Mouse (Mus musculus): ENCODE results near the gene Rnf114. TPM values are rescaled to one million over a fixed set of nuclear protein-coding genes. Genes with fewer than 3 reads are reported as not detected.
A peak's percentile ranks its signal among the peaks of the same experiment; 100 is the strongest.

Gene Rnf114
- total RNA-seq, 2 experiments from 2014 or later: 37.5 to 45.6 TPM

- DNase-seq (ENCODE audit: low spot score): peak; percentile 63
Measured at GRCm38 (mm10) chr2:167471585-167471984, 20.9 kb upstream of the Rnf114 start.

- no peak for DNase-seq (ENCODE audit: low spot score)
Measured at GRCm38 (mm10) chr2:167474218-167474617, 18.2 kb upstream of the Rnf114 start.

GRCm38 (mm10) chr2:167475596-167475995, 16.8 kb upstream of the Rnf114 start:
- no peak for DNase-seq (ENCODE audit: low spot score)

GRCm38 (mm10) chr2:167476200-167476688, 16.2 kb upstream of the Rnf114 start:
- DNase-seq (ENCODE audit: low spot score): peak; percentile 50

- no peak for DNase-seq (ENCODE audit: low spot score)
Measured at GRCm38 (mm10) chr2:167476762-167477161, 15.7 kb upstream of the Rnf114 start.

GRCm38 (mm10) chr2:167478128-167478527, 14.3 kb upstream of the Rnf114 start:
- DNase-seq (ENCODE audit: low spot score): no peak

GRCm38 (mm10) chr2:167479501-167479900, 12.9 kb upstream of the Rnf114 start:
- no peak for DNase-seq (ENCODE audit: low spot score)

GRCm38 (mm10) chr2:167482681-167483080, 9.8 kb upstream of the Rnf114 start:
- DNase-seq (ENCODE audit: low spot score): no peak

GRCm38 (mm10) chr2:167483081-167483826, 9.2 kb upstream of the Rnf114 start:
- DNase-seq (ENCODE audit: low spot score): no peak

- no peak for DNase-seq (ENCODE audit: low spot score)
Measured at GRCm38 (mm10) chr2:167483827-167484410, 8.5 kb upstream of the Rnf114 start.

GRCm38 (mm10) chr2:167484932-167485331, 7.5 kb upstream of the Rnf114 start:
- no peak for DNase-seq (ENCODE audit: low spot score)

GRCm38 (mm10) chr2:167485501-167486377, 6.7 kb upstream of the Rnf114 start:
- DNase-seq (ENCODE audit: low spot score): peak; percentile 71

- DNase-seq (ENCODE audit: low spot score): no peak
Measured at GRCm38 (mm10) chr2:167486573-167486972, 5.9 kb upstream of the Rnf114 start.

GRCm38 (mm10) chr2:167487551-167487950, 4.9 kb upstream of the Rnf114 start:
- DNase-seq (ENCODE audit: low spot score): no peak

- DNase-seq (ENCODE audit: low spot score): no peak
Measured at GRCm38 (mm10) chr2:167487994-167488393, 4.5 kb upstream of the Rnf114 start.

GRCm38 (mm10) chr2:167490813-167491525, 1.5 kb upstream of the Rnf114 start:
- no peak for DNase-seq (ENCODE audit: low spot score)

GRCm38 (mm10) chr2:167492713-167493636, 530 bp downstream of the Rnf114 start, which contains the start of gene Spata2:
Gene Spata2 (minus strand): TSS chr2:167492887.
- DNase-seq (ENCODE audit: low spot score): peak; percentile 94

GRCm38 (mm10) chr2:167496437-167496836, 4.0 kb downstream of the Rnf114 start:
- no peak for DNase-seq (ENCODE audit: low spot score)

GRCm38 (mm10) chr2:167497272-167497671, 4.8 kb downstream of the Rnf114 start:
- DNase-seq (ENCODE audit: low spot score): no peak

Measured in gastrocnemius, adult 18-20 months (tissue).